Mouse (Mus musculus): ENCODE data around the gene Cx3cr1. TPM values are rescaled to one million over a fixed set of nuclear protein-coding genes. Genes with fewer than 3 reads are reported as not detected.
A peak's percentile ranks its signal among the peaks of the same experiment; 100 is the strongest.

The Cx3cr1 gene
- polyA plus RNA-seq, 1 experiment: not detected

GRCm38 (mm10) chr9:119943326-119943725, 126.4 kb downstream of the Cx3cr1 start:
- H3K27me3 ChIP-seq (ENCODE audit: control insufficient read depth, insufficient read depth, insufficient read length): peaks cover 7% of the 10 kb centered on the region
- H3K36me3 ChIP-seq (ENCODE audit: control insufficient read depth, insufficient read depth): no peaks in the 10 kb centered on the region
- H3K4me2 ChIP-seq (ENCODE audit: low read depth): no peak overlapping the region
- TF ChIP-seq SRF (IDR thresholded peaks at IDR 0.05; ENCODE audit: control insufficient read depth, insufficient read length, low read depth) (no peak), MYOG (IDR thresholded peaks at IDR 0.05; ENCODE audit: control insufficient read depth in 1 of 3, insufficient read depth in 1 of 3, insufficient read length in 2 of 3, low read depth in 2 of 3) (no peak), USF1 (IDR thresholded peaks at IDR 0.05; ENCODE audit: low read depth) (no peak), TCF12 (IDR thresholded peaks at IDR 0.05; ENCODE audit: insufficient read depth, poor library complexity, severe bottlenecking) (no peak), POLR2A (IDR thresholded peaks at IDR 0.05; ENCODE audit: insufficient read length, low read depth) (no peak), CEBPB (IDR thresholded peaks at IDR 0.05; ENCODE audit: insufficient read depth, poor library complexity, severe bottlenecking) (no peak), POLR2AphosphoS2 (IDR thresholded peaks at IDR 0.05; ENCODE audit: insufficient read length, low read depth) (no peak), TCF3 (IDR thresholded peaks at IDR 0.05; ENCODE audit: insufficient read length, low read depth) (no peak), REST (IDR thresholded peaks at IDR 0.05; ENCODE audit: insufficient read depth, insufficient read length) (no peak), MAX (IDR thresholded peaks at IDR 0.05; ENCODE audit: low read depth) (no peak)
- no peak overlapping the region for H3K4me3 ChIP-seq
- H3K79me2 ChIP-seq (ENCODE audit: control insufficient read depth, insufficient read depth): no peaks in the 10 kb centered on the region
- no peak overlapping the region for H3ac ChIP-seq (ENCODE audit: control insufficient read depth, insufficient read length)

GRCm38 (mm10) chr9:119941861-119942260, 127.8 kb downstream of the Cx3cr1 start:
- H3K27me3 ChIP-seq (ENCODE audit: control insufficient read depth, insufficient read depth, insufficient read length): peaks cover 5% of the 10 kb centered on the region
- no peak overlapping the region for H3K4me3 ChIP-seq
- no peak overlapping the region for H3K4me2 ChIP-seq (ENCODE audit: low read depth)
- no peaks in the 10 kb centered on the region for H3K79me2 ChIP-seq (ENCODE audit: control insufficient read depth, insufficient read depth)
- H3ac ChIP-seq (ENCODE audit: control insufficient read depth, insufficient read length): no peak overlapping the region
- TF ChIP-seq TCF12 (IDR thresholded peaks at IDR 0.05; ENCODE audit: insufficient read depth, poor library complexity, severe bottlenecking) (no peak), POLR2AphosphoS2 (IDR thresholded peaks at IDR 0.05; ENCODE audit: insufficient read length, low read depth) (no peak), E2F4 (IDR thresholded peaks at IDR 0.05; ENCODE audit: insufficient read depth) (no peak), USF1 (IDR thresholded peaks at IDR 0.05; ENCODE audit: low read depth) (no peak), MYOG (IDR thresholded peaks at IDR 0.05; ENCODE audit: control insufficient read depth in 1 of 3, insufficient read depth in 1 of 3, insufficient read length in 2 of 3, low read depth in 2 of 3) (no peak), TCF3 (IDR thresholded peaks at IDR 0.05; ENCODE audit: insufficient read length, low read depth) (no peak), REST (IDR thresholded peaks at IDR 0.05; ENCODE audit: insufficient read depth, insufficient read length) (no peak), MYOD1 (IDR thresholded peaks at IDR 0.05; ENCODE audit: control insufficient read depth in 1 of 3, insufficient read length in 2 of 3, low read depth in 2 of 3) (no peak), POLR2A (IDR thresholded peaks at IDR 0.05; ENCODE audit: insufficient read length, low read depth) (no peak), CEBPB (IDR thresholded peaks at IDR 0.05; ENCODE audit: insufficient read depth, poor library complexity, severe bottlenecking) (no peak), SRF (IDR thresholded peaks at IDR 0.05; ENCODE audit: control insufficient read depth, insufficient read length, low read depth) (no peak), MAX (IDR thresholded peaks at IDR 0.05; ENCODE audit: low read depth) (no peak)
- no peaks in the 10 kb centered on the region for H3K36me3 ChIP-seq (ENCODE audit: control insufficient read depth, insufficient read depth)

- Histone ChIP-seq H3K4me2 (ENCODE audit: low read depth) (no peak overlapping the region), H3K4me3 (no peak overlapping the region), H3K79me2 (ENCODE audit: control insufficient read depth, insufficient read depth) (peaks cover 3% of the 10 kb centered on the region), H3K27me3 (ENCODE audit: control insufficient read depth, insufficient read depth, insufficient read length) (peaks cover under 1% of the 10 kb centered on the region), H3K36me3 (ENCODE audit: control insufficient read depth, insufficient read depth) (no peaks in the 10 kb centered on the region), H3ac (ENCODE audit: control insufficient read depth, insufficient read length) (no peak overlapping the region)
- no peak for TF ChIP-seq REST (IDR thresholded peaks at IDR 0.05; ENCODE audit: insufficient read depth, insufficient read length)
- TF ChIP-seq E2F4 (IDR thresholded peaks at IDR 0.05; ENCODE audit: insufficient read depth): no peak
- no peak for TF ChIP-seq TCF3 (IDR thresholded peaks at IDR 0.05; ENCODE audit: insufficient read length, low read depth)
- no peak for TF ChIP-seq MAX (IDR thresholded peaks at IDR 0.05; ENCODE audit: low read depth)
- no peak for TF ChIP-seq POLR2AphosphoS2 (IDR thresholded peaks at IDR 0.05; ENCODE audit: insufficient read length, low read depth)
- TF ChIP-seq USF1 (IDR thresholded peaks at IDR 0.05; ENCODE audit: low read depth): no peak
- peak; percentile 50 for TF ChIP-seq TCF12 (IDR thresholded peaks at IDR 0.05; ENCODE audit: insufficient read depth, poor library complexity, severe bottlenecking)
- TF ChIP-seq CEBPB (IDR thresholded peaks at IDR 0.05; ENCODE audit: insufficient read depth, poor library complexity, severe bottlenecking): no peak
- no peak for TF ChIP-seq SRF (IDR thresholded peaks at IDR 0.05; ENCODE audit: control insufficient read depth, insufficient read length, low read depth)
- no peak for TF ChIP-seq POLR2A (IDR thresholded peaks at IDR 0.05; ENCODE audit: insufficient read length, low read depth)
- TF ChIP-seq MYOG (IDR thresholded peaks at IDR 0.05; ENCODE audit: control insufficient read depth in 1 of 3, insufficient read depth in 1 of 3, insufficient read length in 2 of 3, low read depth in 2 of 3): peak; percentile 56 to 95 (median 82)
- peak; percentile 52 to 97 (median 95) for TF ChIP-seq MYOD1 (IDR thresholded peaks at IDR 0.05; ENCODE audit: control insufficient read depth in 1 of 3, insufficient read length in 2 of 3, low read depth in 2 of 3)
Measured at GRCm38 (mm10) chr9:119941407-119941806, 128.3 kb downstream of the Cx3cr1 start.

GRCm38 (mm10) chr9:119939646-119940045, 130.0 kb downstream of the Cx3cr1 start:
- Histone ChIP-seq H3K79me2 (ENCODE audit: control insufficient read depth, insufficient read depth) (peaks cover 10% of the 10 kb centered on the region), H3K36me3 (ENCODE audit: control insufficient read depth, insufficient read depth) (no peaks in the 10 kb centered on the region), H3ac (ENCODE audit: control insufficient read depth, insufficient read length) (no peak overlapping the region), H3K4me2 (ENCODE audit: low read depth) (no peak overlapping the region), H3K4me3 (no peak overlapping the region), H3K27me3 (ENCODE audit: control insufficient read depth, insufficient read depth, insufficient read length) (no peaks in the 10 kb centered on the region)
- no peak for TF ChIP-seq MAX (IDR thresholded peaks at IDR 0.05; ENCODE audit: low read depth)
- no peak for TF ChIP-seq TCF3 (IDR thresholded peaks at IDR 0.05; ENCODE audit: insufficient read length, low read depth)
- TF ChIP-seq CEBPB (IDR thresholded peaks at IDR 0.05; ENCODE audit: insufficient read depth, poor library complexity, severe bottlenecking): no peak
- no peak for TF ChIP-seq SRF (IDR thresholded peaks at IDR 0.05; ENCODE audit: control insufficient read depth, insufficient read length, low read depth)
- TF ChIP-seq MYOD1 (IDR thresholded peaks at IDR 0.05; ENCODE audit: control insufficient read depth in 1 of 3, insufficient read length in 2 of 3, low read depth in 2 of 3): no peak
- no peak for TF ChIP-seq REST (IDR thresholded peaks at IDR 0.05; ENCODE audit: insufficient read depth, insufficient read length)
- no peak for TF ChIP-seq TCF12 (IDR thresholded peaks at IDR 0.05; ENCODE audit: insufficient read depth, poor library complexity, severe bottlenecking)
- no peak for TF ChIP-seq MYOG (IDR thresholded peaks at IDR 0.05; ENCODE audit: control insufficient read depth in 1 of 3, insufficient read depth in 1 of 3, insufficient read length in 2 of 3, low read depth in 2 of 3)
